Mouse (Mus musculus): ENCODE data around the gene Tmem234. TPM values are rescaled to one million over a fixed set of nuclear protein-coding genes. Genes with fewer than 3 reads are reported as not detected.
"Not testable (repeated sequence)": the region's sequence is repeated elsewhere in the genome, so short reads cannot be mapped to it uniquely, and the experiment has no call there.

Tmem234 gene
- 206 and 226 TPM in 2 replicates for polyA plus RNA-seq (2014; fragmentation: Nextera tagmentation; extraction: Ambion mirVana)

- WGBS, result under 1% methylated on average over 73 of the region's 74 CpGs
Observed at GRCm38 (mm10) chr4:129600233-129601158, at the start of gene Tmem234, which contains the start of gene Eif3i. Tmem234 (plus strand) TSS chr4:129600668. Eif3i (minus strand) TSS chr4:129600648.

GRCm38 (mm10) chr4:129554512-129554911, 46.0 kb upstream of the Tmem234 start:
- 88% methylated on average over 5 of the region's 6 CpGs for WGBS
- not testable (repeated sequence) for H3K4me3 ChIP-seq (ENCODE audit: low read depth, low read length); H3K27ac ChIP-seq (ENCODE audit: low read length); ATAC-seq (ENCODE audit: insufficient number of reproducible peaks, insufficient read depth, low FRiP score, low read depth); H3K27me3 ChIP-seq (ENCODE audit: control insufficient read depth, insufficient read depth, low read length); H3K36me3 ChIP-seq (ENCODE audit: control insufficient read depth, insufficient read depth, low read length); H3K9me3 ChIP-seq (ENCODE audit: control insufficient read depth, low read depth, low read length); H3K9ac ChIP-seq (replicated peaks; ENCODE audit: low read depth, low read length); H3K4me1 ChIP-seq (ENCODE audit: control insufficient read depth, insufficient read depth, low read length); H3K4me2 ChIP-seq (replicated peaks; ENCODE audit: low read depth, low read length)

More at GRCm38 (mm10) chr4:129600233-129601158, at the start of gene Tmem234, which contains the start of gene Eif3i:
- peak within 1 kb of the TSS; percentile 100 for H3K4me3 ChIP-seq (ENCODE audit: low read depth, low read length)
- peaks cover 11% of the 10 kb centered on the region; the same call in 1 of the 2 replicates for H3K4me1 ChIP-seq (ENCODE audit: control insufficient read depth, insufficient read depth, low read length)
- peaks cover 39% of the 10 kb centered on the region for H3K36me3 ChIP-seq (ENCODE audit: control insufficient read depth, insufficient read depth, low read length)
- H3K27me3 ChIP-seq (ENCODE audit: control insufficient read depth, insufficient read depth, low read length), result no peaks in the 10 kb centered on the region
- peak; percentile 90 for ATAC-seq (ENCODE audit: insufficient number of reproducible peaks, insufficient read depth, low FRiP score, low read depth)
- peak within 1 kb of the TSS; percentile 90 for H3K9ac ChIP-seq (replicated peaks; ENCODE audit: low read depth, low read length)
- peak within 1 kb of the TSS; percentile 89 for H3K4me2 ChIP-seq (replicated peaks; ENCODE audit: low read depth, low read length)
- peak within 1 kb of the TSS; percentile 44; the same call in 1 of the 2 replicates for H3K27ac ChIP-seq (ENCODE audit: low read length)
- no peaks in the 10 kb centered on the region for H3K9me3 ChIP-seq (ENCODE audit: control insufficient read depth, low read depth, low read length)

GRCm38 (mm10) chr4:129555421-129555861, 45.0 kb upstream of the Tmem234 start:
- Histone ChIP-seq H3K4me3 (ENCODE audit: low read depth, low read length) (peak overlapping the region; percentile 52), H3K9ac (replicated peaks; ENCODE audit: low read depth, low read length) (peak overlapping the region; percentile 45; the same call in 1 of the 2 replicates), H3K36me3 (ENCODE audit: control insufficient read depth, insufficient read depth, low read length) (no peaks in the 10 kb centered on the region), H3K9me3 (ENCODE audit: control insufficient read depth, low read depth, low read length) (no peaks in the 10 kb centered on the region), H3K27ac (ENCODE audit: low read length) (peak overlapping the region; percentile 52; the same call in 1 of the 2 replicates), H3K4me2 (replicated peaks; ENCODE audit: low read depth, low read length) (peak overlapping the region; percentile 87), H3K27me3 (ENCODE audit: control insufficient read depth, insufficient read depth, low read length) (no peaks in the 10 kb centered on the region), H3K4me1 (ENCODE audit: control insufficient read depth, insufficient read depth, low read length) (0 out of 2 replicates have a peak, but pooled peaks cover 9% of the 10 kb centered on the region)
- peak; percentile 2; the same call in 1 of the 2 replicates for ATAC-seq (ENCODE audit: insufficient number of reproducible peaks, insufficient read depth, low FRiP score, low read depth)
- 4% methylated on average over 16 of the region's 16 CpGs for WGBS

GRCm38 (mm10) chr4:129555862-129556531, 44.5 kb upstream of the Tmem234 start:
- Histone ChIP-seq H3K4me3 (ENCODE audit: low read depth, low read length) (peak overlapping the region; percentile 52), H3K27ac (ENCODE audit: low read length) (peak overlapping the region; percentile 52; the same call in 1 of the 2 replicates), H3K9me3 (ENCODE audit: control insufficient read depth, low read depth, low read length) (no peaks in the 10 kb centered on the region), H3K27me3 (ENCODE audit: control insufficient read depth, insufficient read depth, low read length) (no peaks in the 10 kb centered on the region), H3K4me2 (replicated peaks; ENCODE audit: low read depth, low read length) (peak overlapping the region; percentile 87), H3K36me3 (ENCODE audit: control insufficient read depth, insufficient read depth, low read length) (no peaks in the 10 kb centered on the region), H3K9ac (replicated peaks; ENCODE audit: low read depth, low read length) (peak overlapping the region; percentile 45), H3K4me1 (ENCODE audit: control insufficient read depth, insufficient read depth, low read length) (0 out of 2 replicates have a peak, but pooled peaks cover 9% of the 10 kb centered on the region)
- 2% methylated on average over 24 of the region's 24 CpGs for WGBS
- peak; percentile 43; the same call in 1 of the 2 replicates for ATAC-seq (ENCODE audit: insufficient number of reproducible peaks, insufficient read depth, low FRiP score, low read depth)

- H3K4me1 ChIP-seq (ENCODE audit: control insufficient read depth, insufficient read depth, low read length), result 0 out of 2 replicates have a peak, but pooled peaks cover 9% of the 10 kb centered on the region
- ATAC-seq (ENCODE audit: insufficient number of reproducible peaks, insufficient read depth, low FRiP score, low read depth), result peak; percentile 85
- H3K9me3 ChIP-seq (ENCODE audit: control insufficient read depth, low read depth, low read length), result no peaks in the 10 kb centered on the region
- H3K27ac ChIP-seq (ENCODE audit: low read length), result peak overlapping the region; percentile 33; the same call in 1 of the 2 replicates
- H3K27me3 ChIP-seq (ENCODE audit: control insufficient read depth, insufficient read depth, low read length), result no peaks in the 10 kb centered on the region
- peak overlapping the region; percentile 52 for H3K4me3 ChIP-seq (ENCODE audit: low read depth, low read length)
- H3K9ac ChIP-seq (replicated peaks; ENCODE audit: low read depth, low read length), result peak overlapping the region; percentile 45; the same call in 1 of the 2 replicates
- H3K4me2 ChIP-seq (replicated peaks; ENCODE audit: low read depth, low read length), result peak overlapping the region; percentile 87
- 8% methylated on average over 33 of the region's 33 CpGs for WGBS
- no peaks in the 10 kb centered on the region for H3K36me3 ChIP-seq (ENCODE audit: control insufficient read depth, insufficient read depth, low read length)
Observed at GRCm38 (mm10) chr4:129556532-129557223, 43.8 kb upstream of the Tmem234 start.

GRCm38 (mm10) chr4:129557256-129557808, 43.1 kb upstream of the Tmem234 start:
- no peaks in the 10 kb centered on the region for H3K9me3 ChIP-seq (ENCODE audit: control insufficient read depth, low read depth, low read length)
- 0 out of 2 replicates have a peak, but pooled peaks have one; percentile 24 for ATAC-seq (ENCODE audit: insufficient number of reproducible peaks, insufficient read depth, low FRiP score, low read depth)
- no peaks in the 10 kb centered on the region for H3K27me3 ChIP-seq (ENCODE audit: control insufficient read depth, insufficient read depth, low read length)
- H3K4me2 ChIP-seq (replicated peaks; ENCODE audit: low read depth, low read length), result peak overlapping the region; percentile 87
- peak overlapping the region; percentile 33; the same call in 1 of the 2 replicates for H3K27ac ChIP-seq (ENCODE audit: low read length)
- H3K36me3 ChIP-seq (ENCODE audit: control insufficient read depth, insufficient read depth, low read length), result no peaks in the 10 kb centered on the region
- no peak overlapping the region for H3K9ac ChIP-seq (replicated peaks; ENCODE audit: low read depth, low read length)
- H3K4me3 ChIP-seq (ENCODE audit: low read depth, low read length), result peak overlapping the region; percentile 52; the same call in 1 of the 2 replicates
- WGBS, result 60% methylated on average over 9 of the region's 9 CpGs
- 0 out of 2 replicates have a peak, but pooled peaks cover 9% of the 10 kb centered on the region for H3K4me1 ChIP-seq (ENCODE audit: control insufficient read depth, insufficient read depth, low read length)

GRCm38 (mm10) chr4:129558321-129558955, 42.0 kb upstream of the Tmem234 start:
- Histone ChIP-seq H3K36me3 (ENCODE audit: control insufficient read depth, insufficient read depth, low read length) (no peaks in the 10 kb centered on the region), H3K4me1 (ENCODE audit: control insufficient read depth, insufficient read depth, low read length) (peaks cover 11% of the 10 kb centered on the region), H3K9me3 (ENCODE audit: control insufficient read depth, low read depth, low read length) (no peaks in the 10 kb centered on the region), H3K4me2 (replicated peaks; ENCODE audit: low read depth, low read length) (no peak overlapping the region), H3K27ac (ENCODE audit: low read length) (no peak overlapping the region), H3K9ac (replicated peaks; ENCODE audit: low read depth, low read length) (no peak overlapping the region), H3K4me3 (ENCODE audit: low read depth, low read length) (no peak overlapping the region), H3K27me3 (ENCODE audit: control insufficient read depth, insufficient read depth, low read length) (no peaks in the 10 kb centered on the region)
- no peak for ATAC-seq (ENCODE audit: insufficient number of reproducible peaks, insufficient read depth, low FRiP score, low read depth)
- WGBS, result 88% methylated on average over 12 of the region's 12 CpGs
